Mouse (Mus musculus) CH12F3 (cell line): Measurements from ENCODE around the gene Tsku.

ENCODE experiments used
- in situ Hi-C: fragments of 300-500 bp; cut with MboI; formaldehyde crosslinking; loops from 2 replicates; pipeline ENCODE4 v1.14.3; 2020; ENCODE audit warnings: low sequenced_read_pairs

Tsku gene

GRCm38 (mm10) chr7:98359951-98360620 is 1.0 kb downstream of the Tsku start:
- in situ Hi-C loops: loop anchor here (5.0 kb wide), 1 partner anchor 72 kb away; no protein-coding TSS in a partner anchor

DNA sequence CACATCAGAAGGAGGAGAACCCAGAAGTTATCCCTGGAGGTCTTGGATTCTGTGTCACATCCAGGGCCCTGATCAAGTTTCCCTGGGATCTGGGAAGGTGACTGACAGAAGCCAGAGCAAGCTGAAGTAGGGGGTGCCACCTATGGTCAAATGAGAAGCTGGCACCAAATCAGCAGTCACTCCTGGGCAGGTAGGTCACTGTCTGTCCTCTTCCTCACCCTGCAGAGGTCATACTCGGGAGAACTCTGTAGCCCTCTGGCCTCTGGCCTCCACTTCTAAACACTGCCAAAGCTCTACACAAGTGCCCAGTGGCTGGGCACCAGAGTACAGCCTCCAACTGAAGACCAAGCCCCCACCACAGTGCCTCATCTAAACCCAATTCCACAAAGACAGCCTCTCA is 3.1 kb downstream of the Tsku start:
- in situ Hi-C loops: loop anchor here (5.0 kb wide), 1 partner anchor 74 kb away; no protein-coding TSS in a partner anchor

- in situ Hi-C loops: loop anchor here (5.0 kb wide), 1 partner anchor 75 kb away; no protein-coding TSS in a partner anchor
Measured at GRCm38 (mm10) chr7:98357324-98357723, 3.8 kb downstream of the Tsku start.

GRCm38 (mm10) chr7:98354921-98355310 is 6.2 kb downstream of the Tsku start:
- in situ Hi-C loops: loop anchor here (5.0 kb wide), 1 partner anchor 77 kb away; no protein-coding TSS in a partner anchor

GRCm38 (mm10) chr7:98354160-98354920 is 6.8 kb downstream of the Tsku start:
- in situ Hi-C loops: no loop called here

- in situ Hi-C loops: no loop called here
Measured at GRCm38 (mm10) chr7:98353616-98354015, 7.5 kb downstream of the Tsku start.

DNA sequence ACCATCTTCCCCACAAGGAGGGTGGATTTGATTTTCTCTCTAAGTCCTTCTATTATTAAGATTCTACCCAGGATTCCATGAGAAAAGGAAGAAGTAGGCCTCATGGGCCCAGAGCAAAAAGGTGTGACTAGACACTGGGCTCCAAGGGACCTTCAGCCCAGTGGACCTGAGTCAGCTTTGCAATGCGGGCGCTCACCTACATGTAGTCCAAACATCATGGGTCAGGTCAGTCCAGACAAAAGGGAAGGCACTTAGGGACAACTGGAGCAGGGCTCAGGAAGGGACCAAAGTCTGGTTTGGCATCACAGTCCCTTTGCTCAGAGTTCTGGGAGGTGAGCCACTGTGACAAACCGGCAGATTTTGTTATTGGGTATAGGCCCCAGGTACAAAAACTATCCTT is 9.6 kb downstream of the Tsku start:
- in situ Hi-C loops: no loop called here

- in situ Hi-C loops: no loop called here
Measured at GRCm38 (mm10) chr7:98349821-98350220, 11.3 kb downstream of the Tsku start.

- in situ Hi-C loops: no loop called here
Measured at GRCm38 (mm10) chr7:98349096-98349495, 12.0 kb downstream of the Tsku start.

GRCm38 (mm10) chr7:98348043-98348442 is 13.1 kb downstream of the Tsku start:
- in situ Hi-C loops: no loop called here

GRCm38 (mm10) chr7:98347471-98347870 is 13.7 kb downstream of the Tsku start:
- in situ Hi-C loops: no loop called here

DNA sequence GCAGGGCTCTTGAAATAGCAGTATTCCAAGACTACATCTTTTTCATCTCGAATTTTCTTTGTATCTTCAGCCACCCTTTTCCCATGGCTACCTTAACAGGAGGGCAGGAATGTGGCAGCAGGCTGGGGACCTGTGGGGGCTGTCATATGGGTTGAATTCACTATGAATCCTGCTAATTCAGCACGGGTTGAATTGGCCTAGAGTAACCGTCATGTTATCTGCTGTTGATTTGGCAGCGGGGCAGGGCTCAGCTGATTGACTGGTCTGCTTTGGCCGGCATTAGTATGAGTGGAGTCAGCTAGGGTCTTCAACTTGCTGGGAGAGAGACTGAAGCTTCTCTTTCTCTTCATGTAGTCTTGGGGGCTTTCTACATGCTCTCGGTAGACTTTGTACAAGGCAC is 16.1 kb downstream of the Tsku start:
- in situ Hi-C loops: no loop called here

DNA sequence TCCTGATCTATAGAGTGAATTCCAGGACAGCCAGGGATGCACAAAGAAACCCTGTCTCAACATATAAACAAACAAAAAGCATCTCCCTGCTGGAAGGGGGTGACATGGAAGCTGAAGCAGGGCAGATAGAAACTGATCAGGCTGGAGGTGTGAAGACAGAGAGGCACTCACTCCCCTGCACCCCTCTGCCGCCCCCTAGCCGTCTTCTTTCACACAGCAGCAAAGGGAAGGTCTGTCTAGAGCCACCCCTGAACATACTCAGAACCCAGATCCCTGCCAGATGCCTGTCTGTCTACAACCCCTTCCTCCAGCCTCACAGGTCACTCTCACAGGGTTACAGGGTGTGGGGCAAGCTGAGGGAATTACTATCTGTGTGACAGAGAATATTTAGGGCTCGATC is 16.8 kb downstream of the Tsku start:
- in situ Hi-C loops: no loop called here

DNA sequence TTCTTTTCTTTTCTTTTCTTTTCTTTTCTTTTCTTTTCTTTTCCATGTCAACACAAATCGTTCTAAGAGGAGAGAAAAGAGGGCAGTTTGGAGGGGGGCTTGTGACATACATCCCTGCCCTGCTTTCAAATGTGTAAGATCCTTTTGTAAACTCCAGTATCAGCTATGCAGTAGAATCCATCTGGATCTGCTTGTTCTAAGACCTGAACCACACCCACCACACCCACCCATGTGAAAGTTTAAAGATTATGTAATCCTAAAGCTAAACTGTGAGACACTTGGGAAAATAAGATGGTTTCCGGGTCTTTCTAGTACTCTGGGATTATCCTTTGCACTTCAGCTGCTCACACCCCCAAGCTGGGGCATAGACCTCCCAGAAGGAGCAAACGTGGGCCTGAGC is 18.9 kb downstream of the Tsku start:
- in situ Hi-C loops: no loop called here

DNA sequence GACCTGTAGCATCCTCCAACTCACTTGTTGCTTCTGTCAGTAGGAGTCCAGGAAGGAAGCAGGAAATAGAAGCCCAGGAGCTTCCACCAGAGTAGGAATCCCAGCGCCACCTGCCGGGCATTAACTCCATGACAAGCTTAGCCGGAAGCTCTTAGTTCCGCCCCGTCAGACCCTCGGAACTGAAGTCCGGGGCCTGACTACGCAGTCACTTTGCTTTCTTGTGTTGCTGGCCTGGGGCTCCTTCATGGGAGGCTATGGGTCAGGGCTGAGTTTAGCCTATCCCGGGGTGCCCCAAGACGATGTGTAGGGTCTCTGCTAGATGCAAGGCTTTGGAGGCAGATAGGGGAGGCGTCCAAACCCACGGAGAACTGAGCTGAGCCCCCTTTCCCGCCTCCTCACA is 19.7 kb downstream of the Tsku start:
- in situ Hi-C loops: no loop called here

- in situ Hi-C loops: no loop called here
Measured at GRCm38 (mm10) chr7:98340343-98340742, 20.8 kb downstream of the Tsku start.

DNA sequence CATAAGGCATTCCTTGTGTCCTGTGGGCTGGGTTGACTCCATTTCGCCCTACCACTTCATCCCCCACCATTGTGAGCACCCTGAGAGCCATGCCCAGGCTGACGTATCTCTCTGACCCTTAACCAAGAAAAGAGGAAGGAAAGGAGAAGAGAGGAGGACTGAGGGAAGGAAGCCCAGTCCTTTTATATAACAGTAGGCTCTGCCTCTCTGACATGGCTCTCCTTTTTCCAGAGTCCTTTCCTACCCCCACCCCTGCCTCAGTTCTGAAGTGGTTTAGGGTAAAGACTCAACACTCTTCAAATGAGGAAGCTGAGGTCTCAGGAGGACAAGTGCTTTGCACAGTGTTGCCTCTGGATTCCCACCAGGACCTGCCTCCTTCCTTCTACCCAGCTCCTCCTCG is 27.1 kb downstream of the Tsku start:
- in situ Hi-C loops: no loop called here

- in situ Hi-C loops: no loop called here
Measured at GRCm38 (mm10) chr7:98333507-98333906, 27.6 kb downstream of the Tsku start.

GRCm38 (mm10) chr7:98332678-98333397 is 28.3 kb downstream of the Tsku start:
- in situ Hi-C loops: no loop called here

DNA sequence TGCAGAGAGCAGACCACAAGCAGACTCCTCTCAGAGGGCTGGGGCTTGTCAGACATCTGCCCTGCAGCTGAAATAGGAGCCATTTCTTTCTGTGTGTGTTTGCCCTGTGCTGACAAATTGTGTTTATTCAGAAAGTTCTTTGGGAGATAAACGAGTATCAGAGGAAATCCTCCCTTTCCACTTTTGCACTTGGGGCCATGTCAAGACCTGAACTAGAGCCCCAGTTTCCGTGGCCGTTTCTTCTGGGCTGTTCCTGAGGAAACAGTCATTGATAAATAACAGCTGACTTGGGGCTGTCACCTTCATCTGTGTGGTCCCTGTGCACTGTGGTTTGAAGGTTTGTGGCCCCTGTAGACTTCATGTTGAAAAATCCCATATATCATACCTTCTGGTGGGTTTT is 29.2 kb downstream of the Tsku start:
- in situ Hi-C loops: no loop called here

DNA sequence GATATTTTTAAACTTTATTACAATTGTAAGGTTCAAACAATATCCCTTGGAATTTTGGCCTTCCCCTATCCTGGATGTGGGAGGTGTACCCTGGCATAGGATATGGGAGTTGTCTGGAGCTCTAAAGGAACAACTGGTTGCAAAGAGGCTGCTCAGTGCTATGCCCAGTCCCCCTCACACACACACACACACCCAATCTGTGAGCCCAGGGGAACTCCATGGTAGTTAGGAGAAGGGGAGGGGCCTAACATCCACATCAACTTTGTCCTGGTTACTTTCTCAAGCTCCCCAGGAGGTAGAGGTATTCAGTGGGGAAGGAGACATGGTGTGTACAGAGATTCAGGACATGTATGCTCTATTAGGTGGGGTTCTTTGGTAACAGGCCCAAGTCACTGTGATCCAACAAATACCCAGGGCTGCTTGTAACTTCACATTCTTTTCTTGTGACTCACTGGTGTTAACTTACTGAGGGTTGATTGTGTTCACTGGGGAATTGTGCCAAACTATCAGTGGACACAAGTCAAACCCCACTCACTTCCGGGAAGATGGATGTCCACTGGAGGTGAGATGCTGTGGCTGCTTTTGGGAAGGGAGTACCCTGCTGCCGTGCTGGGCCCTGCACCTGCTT is 30.6 kb downstream of the Tsku start:
- in situ Hi-C loops: no loop called here
